Mouse (Mus musculus): ENCODE measurements around the gene Maml2.

The Maml2 gene

GRCm38 (mm10) chr9:13536419-13537261 lies 238.9 kb downstream of the Maml2 start:
- peak; percentile 65 for DNase-seq

- DNase-seq, result no peak
These were observed 240.4 kb downstream of the Maml2 start for GRCm38 (mm10) chr9:13538200-13538599.

GRCm38 (mm10) chr9:13539535-13539934 lies 241.8 kb downstream of the Maml2 start:
- no peak for DNase-seq

GRCm38 (mm10) chr9:13540227-13540626 lies 242.5 kb downstream of the Maml2 start:
- DNase-seq, result no peak

GRCm38 (mm10) chr9:13540781-13541180 lies 243.0 kb downstream of the Maml2 start:
- no peak for DNase-seq

GRCm38 (mm10) chr9:13543167-13543566 lies 245.4 kb downstream of the Maml2 start:
- DNase-seq, result no peak

- no peak for DNase-seq
These were observed 246.4 kb downstream of the Maml2 start for GRCm38 (mm10) chr9:13544133-13544532.

GRCm38 (mm10) chr9:13545726-13546125 lies 248.0 kb downstream of the Maml2 start:
- no peak for DNase-seq

- DNase-seq, result no peak
These were observed 252.2 kb downstream of the Maml2 start for GRCm38 (mm10) chr9:13549911-13550310.

- DNase-seq, result no peak
These were observed 254.8 kb downstream of the Maml2 start for GRCm38 (mm10) chr9:13552380-13553052.

GRCm38 (mm10) chr9:13554773-13555172 lies 257.0 kb downstream of the Maml2 start:
- DNase-seq, result no peak

GRCm38 (mm10) chr9:13555973-13556481 lies 258.3 kb downstream of the Maml2 start:
- no peak for DNase-seq

- no peak for DNase-seq
These were observed 258.9 kb downstream of the Maml2 start for GRCm38 (mm10) chr9:13556696-13557095.

GRCm38 (mm10) chr9:13558811-13559372 lies 261.1 kb downstream of the Maml2 start:
- no peak for DNase-seq

- DNase-seq, result no peak
These were observed 262.9 kb downstream of the Maml2 start for GRCm38 (mm10) chr9:13560651-13561050.

GRCm38 (mm10) chr9:13561335-13561734 lies 263.6 kb downstream of the Maml2 start:
- no peak for DNase-seq

- DNase-seq, result peak; percentile 37
These were observed 266.0 kb downstream of the Maml2 start for GRCm38 (mm10) chr9:13563475-13564414.

- no peak for DNase-seq
These were observed 267.7 kb downstream of the Maml2 start for GRCm38 (mm10) chr9:13565343-13566019.

GRCm38 (mm10) chr9:13566154-13566885 lies 268.6 kb downstream of the Maml2 start:
- no peak for DNase-seq

GRCm38 (mm10) chr9:13569023-13569422 lies 271.3 kb downstream of the Maml2 start:
- no peak for DNase-seq

- no peak for DNase-seq
These were observed 275.1 kb downstream of the Maml2 start for GRCm38 (mm10) chr9:13572847-13573246.

Data from kidney, adult 11 months (tissue).